8 mouse cellular contexts compared by ENCODE assay signal in genomic region chr2:27764256-27764936, GRCm38 (mm10).
DNase-seq lines count a peak whose midpoint lies in the region; ATAC-seq lines count a peak whose summit lies in the region.

No protein-coding gene starts in this region.

- no peak overlapping the region for H3K9ac ChIP-seq in intestine, embryonic 16.5 days (ENCODE audit: low read depth, low read length)

- peaks cover 67% of the 10 kb centered on the region for H3K4me1 ChIP-seq in embryonic facial prominence, embryonic 10.5 days
- H3K4me1 ChIP-seq in intestine, embryonic 16.5 days (ENCODE audit: control insufficient read depth, insufficient read depth, low read length) = peaks cover 6% of the 10 kb centered on the region; the same call in 1 of the 2 replicates
- peaks cover 25% of the 10 kb centered on the region for H3K4me1 ChIP-seq in midbrain, embryonic 10.5 days

- H3K36me3 ChIP-seq in embryonic facial prominence, embryonic 10.5 days (replicated peaks) = peaks cover 29% of the 10 kb centered on the region
- H3K36me3 ChIP-seq in intestine, embryonic 16.5 days (ENCODE audit: control insufficient read depth, insufficient read depth, low read length) = peaks cover 11% of the 10 kb centered on the region
- peaks cover 27% of the 10 kb centered on the region for H3K36me3 ChIP-seq in midbrain, embryonic 10.5 days

- 0 out of 2 replicates have a peak overlapping the region, but pooled peaks have one; percentile 8 for H3K4me3 ChIP-seq in embryonic facial prominence, embryonic 10.5 days
- no peak overlapping the region for H3K4me3 ChIP-seq in intestine, embryonic 16.5 days (ENCODE audit: low read length)
- no peak overlapping the region for H3K4me3 ChIP-seq in midbrain, embryonic 10.5 days

- 13% methylated on average over 6 of the region's 6 CpGs for WGBS in embryonic facial prominence, embryonic 10.5 days
- 22% methylated on average over 6 of the region's 6 CpGs for WGBS in intestine, embryonic 16.5 days
- 25% methylated on average over 6 of the region's 6 CpGs for WGBS in midbrain, embryonic 10.5 days

- no peak for ATAC-seq in cerebellum, adult (ENCODE audit: insufficient number of reproducible peaks, low FRiP score, low TSS enrichment)
- ATAC-seq in intestine, embryonic 16.5 days = peak; percentile 51
- no peak for ATAC-seq in erythroid progenitor cell, adult 5-6 weeks (replicated peaks; ENCODE audit: low FRiP score, poor library complexity, severe bottlenecking)

- H3K27ac ChIP-seq in embryonic facial prominence, embryonic 10.5 days (replicated peaks) = peak overlapping the region; percentile 80
- H3K27ac ChIP-seq in intestine, embryonic 16.5 days (ENCODE audit: low read length) = no peak overlapping the region
- H3K27ac ChIP-seq in midbrain, embryonic 10.5 days (replicated peaks) = peak overlapping the region; percentile 50

- 0 out of 2 replicates have a peak, but pooled peaks cover 7% of the 10 kb centered on the region for H3K27me3 ChIP-seq in embryonic facial prominence, embryonic 10.5 days (replicated peaks; ENCODE audit: low read depth, poor library complexity, severe bottlenecking)
- no peaks in the 10 kb centered on the region for H3K27me3 ChIP-seq in intestine, embryonic 16.5 days (replicated peaks; ENCODE audit: control insufficient read depth, insufficient read depth, low read length)
- no peaks in the 10 kb centered on the region; the same call in 1 of the 2 replicates for H3K27me3 ChIP-seq in midbrain, embryonic 10.5 days (ENCODE audit: low read depth, poor library complexity, severe bottlenecking)

- H3K9me3 ChIP-seq in embryonic facial prominence, embryonic 10.5 days = no peaks in the 10 kb centered on the region
- H3K9me3 ChIP-seq in intestine, embryonic 16.5 days (ENCODE audit: control insufficient read depth, low read length) = no peaks in the 10 kb centered on the region
- no peaks in the 10 kb centered on the region for H3K9me3 ChIP-seq in midbrain, embryonic 10.5 days (replicated peaks)

- H3K4me2 ChIP-seq in intestine, embryonic 16.5 days (ENCODE audit: low read depth, low read length) = no peak overlapping the region

- DNase-seq in cerebellum, postnatal 10 days = peak; percentile 55 to 62
- peak; percentile 83 for DNase-seq in embryonic facial prominence, embryonic 10.5 days (ENCODE audit: low spot score)
- DNase-seq in midbrain, embryonic 10.5 days (ENCODE audit: low spot score) = peak; percentile 59
- DNase-seq in ovary, postnatal 36 days (ENCODE audit: low spot score) = no peak
- no peak for DNase-seq in thymus, postnatal 0 days (ENCODE audit: low spot score)

Comparison
In these comparisons a context has a peak if more than half of its experiments do, and no peak if none do; other contexts are left out.
1. DNase-seq: peak in cerebellum, postnatal 10 days (2 of 2), embryonic facial prominence, embryonic 10.5 days (single experiment) and midbrain, embryonic 10.5 days (single experiment); none in ovary, postnatal 36 days (single experiment) and thymus, postnatal 0 days (single experiment).